Mouse (Mus musculus) heart, postnatal 14 days (tissue): Measurements from ENCODE around the gene Pla2r1. TPM values are rescaled to one million over a fixed set of nuclear protein-coding genes. Genes with fewer than 3 reads are reported as not detected.

Source experiments
- total RNA-seq, 2 experiments: library from RNA; stranded (reverse); gene quantifications; 2 replicates each; pipeline ENCODE4 v1.2.3; 2021

Pla2r1 gene
- total RNA-seq, 2 experiments from 2014 or later = 1.8 to 3.1 TPM

Other genes starting within 250 kb of the Pla2r1 start
- 1 to 10 TPM in 1 of 2 experiments, under 1 TPM in 1; 0.84 to 2.2 TPM for gene Ly75, start 170.0 kb downstream of the Pla2r1 start, total RNA-seq
- 10 to 100 TPM; 16.8 to 21.5 TPM for gene Itgb6, start 169.3 kb upstream of the Pla2r1 start, total RNA-seq